25 mouse cellular contexts compared by ENCODE assay signal in the genomic region with DNA sequence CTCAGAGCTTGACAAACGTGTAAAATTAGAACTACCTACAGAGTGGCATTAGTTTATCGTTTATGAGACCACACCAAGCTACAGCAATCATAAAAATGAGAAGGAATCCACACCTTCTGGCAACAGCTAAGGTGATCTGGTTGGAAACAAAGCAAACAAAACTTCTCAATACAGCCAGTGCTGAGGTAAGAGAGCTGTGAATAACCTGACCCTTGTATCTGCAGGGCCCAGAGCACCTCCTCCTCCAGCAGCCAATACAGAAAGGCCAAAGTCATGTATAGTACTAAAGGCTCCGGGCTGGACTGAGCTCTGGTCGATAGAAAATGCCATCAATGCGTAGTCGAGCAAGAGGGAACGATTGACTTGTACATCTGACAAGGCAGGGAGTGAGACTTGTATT. TPM values are rescaled to one million over a fixed set of nuclear protein-coding genes. Genes with fewer than 3 reads are reported as not detected.
DNase-seq lines count a peak whose midpoint lies in the region; ATAC-seq and TF ChIP-seq lines count a peak whose summit lies in the region.
"Had no signal": no experiment of that assay in that cellular context is flagged by ENCODE, and none has a peak within 500 bp of the region (broad histone marks: within the 10 kb centered on the region; RNA-seq: fewer than 3 reads in every experiment).

No protein-coding gene starts in this region.

- peak; percentile 73 for ATAC-seq in liver, embryonic 16.5 days (ENCODE audit: low read depth)
- ATAC-seq in intestine, postnatal 0 days: peak; percentile 76
- ATAC-seq in stomach, embryonic 15.5 days (ENCODE audit: insufficient read depth, low FRiP score, low read depth): peak; percentile 70; the same call in 1 of the 2 replicates
- ATAC-seq in hindbrain, embryonic 13.5 days (ENCODE audit: low FRiP score): no peak
- ATAC-seq: forebrain, embryonic 14.5 days; inflammation-experienced regulatory T-cells, adult 6 months; midbrain, embryonic 13.5 days had no signal

- peaks cover 2% of the 10 kb centered on the region; the same call in 1 of the 2 replicates for H3K9me3 ChIP-seq in liver, embryonic 16.5 days (replicated peaks; ENCODE audit: control insufficient read depth, low read length)
- no peaks in the 10 kb centered on the region for H3K9me3 ChIP-seq in intestine, postnatal 0 days (ENCODE audit: control insufficient read depth)
- no peaks in the 10 kb centered on the region for H3K9me3 ChIP-seq in stomach, embryonic 15.5 days
- H3K9me3 ChIP-seq in hindbrain, embryonic 13.5 days: no peaks in the 10 kb centered on the region; the same call in 1 of the 2 replicates
- H3K9me3 ChIP-seq: hindbrain, embryonic 15.5 days; limb, embryonic 13.5 days; midbrain, embryonic 13.5 days; neural tube, embryonic 13.5 days had no signal

- H3K27me3 ChIP-seq in liver, embryonic 16.5 days (ENCODE audit: control insufficient read depth, insufficient read depth, low read depth, low read length): no peaks in the 10 kb centered on the region
- H3K27me3 ChIP-seq in intestine, postnatal 0 days (replicated peaks; ENCODE audit: control insufficient read depth, insufficient read depth, low read length): no peaks in the 10 kb centered on the region
- no peaks in the 10 kb centered on the region for H3K27me3 ChIP-seq in stomach, embryonic 15.5 days (replicated peaks)
- no peaks in the 10 kb centered on the region for H3K27me3 ChIP-seq in hindbrain, embryonic 13.5 days
- H3K27me3 ChIP-seq: heart, embryonic 12.5 days; hindbrain, embryonic 15.5 days; limb, embryonic 13.5 days; midbrain, embryonic 13.5 days; neural tube, embryonic 13.5 days had no signal

- H3K9ac ChIP-seq in liver, embryonic 16.5 days (ENCODE audit: low read depth, low read length): no peak overlapping the region
- H3K9ac ChIP-seq in intestine, postnatal 0 days (ENCODE audit: low read depth, low read length): no peak overlapping the region
- H3K9ac ChIP-seq in stomach, embryonic 15.5 days: no peak overlapping the region
- H3K9ac ChIP-seq in hindbrain, embryonic 13.5 days: no peak overlapping the region
- H3K9ac ChIP-seq: heart, embryonic 12.5 days; hindbrain, embryonic 15.5 days; limb, embryonic 13.5 days; midbrain, embryonic 13.5 days; neural tube, embryonic 13.5 days had no signal

- 69% methylated on average over 7 of the region's 7 CpGs for WGBS in liver, embryonic 16.5 days (ENCODE audit: insufficient replicate concordance)
- WGBS in intestine, postnatal 0 days: 55% methylated on average over 7 of the region's 7 CpGs
- WGBS in stomach, embryonic 15.5 days: 65% methylated on average over 7 of the region's 7 CpGs
- 87% methylated on average over 7 of the region's 7 CpGs for WGBS in hindbrain, embryonic 13.5 days

- no peak overlapping the region for H3K4me2 ChIP-seq in liver, embryonic 16.5 days (ENCODE audit: low read depth, low read length)
- no peak overlapping the region for H3K4me2 ChIP-seq in intestine, postnatal 0 days (replicated peaks; ENCODE audit: low read depth)
- no peak overlapping the region for H3K4me2 ChIP-seq in stomach, embryonic 15.5 days
- H3K4me2 ChIP-seq in hindbrain, embryonic 13.5 days: no peak overlapping the region
- H3K4me2 ChIP-seq: heart, embryonic 12.5 days; hindbrain, embryonic 15.5 days; limb, embryonic 13.5 days; midbrain, embryonic 13.5 days; neural tube, embryonic 13.5 days had no signal

- no peak overlapping the region for H3K4me3 ChIP-seq in liver, embryonic 16.5 days (ENCODE audit: low read depth, low read length)
- no peak overlapping the region for H3K4me3 ChIP-seq in intestine, postnatal 0 days (ENCODE audit: low read depth, low read length)
- no peak overlapping the region for H3K4me3 ChIP-seq in stomach, embryonic 15.5 days (replicated peaks)
- no peak overlapping the region for H3K4me3 ChIP-seq in hindbrain, embryonic 13.5 days
- H3K4me3 ChIP-seq: heart, embryonic 12.5 days; hindbrain, embryonic 15.5 days; left cerebral cortex, adult 2 months; limb, embryonic 13.5 days; midbrain, embryonic 13.5 days; neural tube, embryonic 13.5 days had no signal

- H3K27ac ChIP-seq in liver, embryonic 16.5 days (ENCODE audit: low read length): peak overlapping the region; percentile 13; the same call in 1 of the 2 replicates
- H3K27ac ChIP-seq in intestine, postnatal 0 days (ENCODE audit: low read depth, low read length): no peak overlapping the region
- peak overlapping the region; percentile 52; the same call in 1 of the 2 replicates for H3K27ac ChIP-seq in stomach, embryonic 15.5 days
- no peak overlapping the region for H3K27ac ChIP-seq in hindbrain, embryonic 13.5 days
- H3K27ac ChIP-seq: hindbrain, embryonic 15.5 days; left cerebral cortex, adult 2 months; limb, embryonic 13.5 days; macrophage; midbrain, embryonic 13.5 days; neural tube, embryonic 13.5 days had no signal

- no peak for DNase-seq in liver
- no peak for DNase-seq in kidney, adult 11 months
- DNase-seq: adrenal gland, adult 2 months; B cell, adult 2 months; cerebellum, adult 8-10 months; cerebellum, postnatal 25 days; gastrocnemius, postnatal 25 days; heart, adult 18-20 months; heart, postnatal 4 days; lung, adult 2 months; thymus, adult 2 months; thymus, postnatal 4 days had no signal

- peaks cover 2% of the 10 kb centered on the region; the same call in 1 of the 2 replicates for H3K4me1 ChIP-seq in liver, embryonic 16.5 days (ENCODE audit: control insufficient read depth, low read depth, low read length)
- no peaks in the 10 kb centered on the region for H3K4me1 ChIP-seq in intestine, postnatal 0 days (replicated peaks; ENCODE audit: control insufficient read depth, insufficient read depth, low read length)
- H3K4me1 ChIP-seq in stomach, embryonic 15.5 days: peaks cover 6% of the 10 kb centered on the region; the same call in 1 of the 2 replicates
- H3K4me1 ChIP-seq in hindbrain, embryonic 13.5 days (replicated peaks): peaks cover 1% of the 10 kb centered on the region; the same call in 1 of the 2 replicates
- H3K4me1 ChIP-seq: hindbrain, embryonic 15.5 days; midbrain, embryonic 13.5 days had no signal

- no peaks in the 10 kb centered on the region for H3K36me3 ChIP-seq in liver, embryonic 16.5 days (ENCODE audit: control insufficient read depth, insufficient read depth)
- no peaks in the 10 kb centered on the region for H3K36me3 ChIP-seq in intestine, postnatal 0 days (ENCODE audit: control insufficient read depth, insufficient read depth)
- no peaks in the 10 kb centered on the region for H3K36me3 ChIP-seq in stomach, embryonic 15.5 days
- no peaks in the 10 kb centered on the region for H3K36me3 ChIP-seq in hindbrain, embryonic 13.5 days
- H3K36me3 ChIP-seq: heart, embryonic 12.5 days; hindbrain, embryonic 15.5 days; limb, embryonic 13.5 days; midbrain, embryonic 13.5 days; neural tube, embryonic 13.5 days had no signal

- TF ChIP-seq CTCF in intestine, postnatal 0 days (IDR thresholded peaks at IDR 0.05; ENCODE audit: low read depth): no peak

RNA-seq across cellular contexts. Expression of gene Noct, which starts 23.4 kb away (rescaled TPM):
- 13.7 and 13.8 TPM in 2 replicates for polyA plus RNA-seq in liver, embryonic 16.5 days (2015; fragmentation: Nextera tagmentation; extraction: Ambion mirVana)
- polyA plus RNA-seq in intestine, postnatal 0 days (2015; fragmentation: Nextera tagmentation; extraction: Ambion mirVana): 11.3 and 12.0 TPM in 2 replicates
- polyA plus RNA-seq in stomach, embryonic 15.5 days (2015; fragmentation: Nextera tagmentation; extraction: Ambion mirVana): 8.5 and 9.3 TPM in 2 replicates
- 21.5 and 22.0 TPM in 2 replicates for polyA plus RNA-seq in hindbrain, embryonic 13.5 days (2015; fragmentation: Nextera tagmentation; extraction: Ambion mirVana)

Comparison
In these comparisons a context has a peak if more than half of its experiments do, and no peak if none do; other contexts are left out.
1. H3K27ac ChIP-seq: peak in liver, embryonic 16.5 days (single experiment) and stomach, embryonic 15.5 days (single experiment); none in intestine, postnatal 0 days (single experiment) and hindbrain, embryonic 13.5 days (single experiment).